Mouse (Mus musculus): ENCODE measurements around the gene Olfr346. TPM values are rescaled to one million over a fixed set of nuclear protein-coding genes. Genes with fewer than 3 reads are reported as not detected.

The Olfr346 gene
- not detected for polyA plus RNA-seq (2012; fragmentation: generic; extraction: Trizol)
- long read RNA-seq, experiment 1, result 0 reads
- long read RNA-seq, experiment 2, result 0 reads

DNA sequence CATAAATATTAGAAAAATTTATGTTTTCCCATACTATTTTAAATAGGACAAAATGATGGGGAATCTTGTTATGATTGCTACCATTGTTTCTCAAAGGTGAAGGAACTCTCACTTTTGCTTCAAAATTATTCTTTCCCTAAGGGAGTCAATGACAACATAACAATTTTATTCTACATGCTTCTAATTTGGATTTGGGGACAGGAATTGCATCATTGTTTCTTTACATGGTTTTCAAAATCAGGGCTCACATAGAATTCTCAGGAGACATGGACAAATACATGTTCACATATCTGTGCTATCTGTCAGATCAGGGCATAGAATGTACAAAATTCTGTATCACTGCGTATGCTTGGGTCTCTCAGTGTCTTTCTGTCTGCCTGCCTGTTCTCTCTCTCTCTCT is at the start of gene Olfr346:
Olfr346 (plus strand) TSS at position 301 of the 400 bp plus-strand sequence.
- no peaks in the 10 kb centered on the region for H3K79me2 ChIP-seq (ENCODE audit: control insufficient read depth, insufficient read depth)
- TF ChIP-seq MYOD1 (IDR thresholded peaks at IDR 0.05; ENCODE audit: control insufficient read depth, insufficient read length, low read depth) (no peak), CEBPB (IDR thresholded peaks at IDR 0.05; ENCODE audit: low read depth) (no peak), MAX (IDR thresholded peaks at IDR 0.05) (no peak), USF1 (IDR thresholded peaks at IDR 0.05; ENCODE audit: low read depth) (no peak), FOSL1 (IDR thresholded peaks at IDR 0.05; ENCODE audit: insufficient read depth, low read length, poor library complexity, severe bottlenecking) (no peak), CTCF (IDR thresholded peaks at IDR 0.05; ENCODE audit: control insufficient read depth, insufficient read depth, insufficient read length) (no peak), MYOG (IDR thresholded peaks at IDR 0.05; ENCODE audit: control insufficient read depth, extremely low read depth, insufficient read length) (no peak)
- no peaks in the 10 kb centered on the region for H3K27me3 ChIP-seq (ENCODE audit: control insufficient read depth, insufficient read depth, insufficient read length)
- no peak within 1 kb of the TSS for H3K4me3 ChIP-seq (ENCODE audit: insufficient read depth, poor library complexity, severe bottlenecking)
- no peaks in the 10 kb centered on the region for H3K36me3 ChIP-seq (ENCODE audit: control insufficient read depth, insufficient read depth)
- H3K79me3 ChIP-seq (ENCODE audit: low read depth), result no peaks in the 10 kb centered on the region
- H3ac ChIP-seq (ENCODE audit: control insufficient read depth, insufficient read length, low read depth), result no peak within 1 kb of the TSS

DNA sequence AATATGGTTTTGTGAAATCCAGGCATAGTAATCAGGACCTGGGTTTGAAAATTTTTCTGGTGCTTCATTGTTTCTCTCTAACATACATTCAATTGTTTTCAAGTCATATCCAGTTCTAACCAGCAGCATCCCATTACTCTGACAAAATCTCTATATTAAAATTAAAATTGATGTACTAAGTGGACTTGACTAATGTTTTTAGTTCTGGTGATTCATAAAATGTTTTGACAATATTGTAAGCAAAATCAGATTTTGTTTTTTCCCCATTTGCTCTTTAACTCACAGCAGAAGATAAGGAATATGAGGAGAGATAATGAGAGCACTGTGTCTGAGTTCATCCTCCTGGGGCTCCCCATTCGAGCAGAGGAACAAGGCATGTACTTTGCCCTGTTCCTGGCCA is 45.8 kb upstream of the Olfr346 start, which contains the start of gene Olfr345:
Olfr345 (plus strand) TSS at position 301 of the 400 bp plus-strand sequence.
- H3ac ChIP-seq (ENCODE audit: control insufficient read depth, insufficient read length, low read depth), result no peak within 1 kb of the TSS
- H3K79me2 ChIP-seq (ENCODE audit: control insufficient read depth, insufficient read depth), result no peaks in the 10 kb centered on the region
- H3K4me3 ChIP-seq (ENCODE audit: insufficient read depth, poor library complexity, severe bottlenecking), result no peak within 1 kb of the TSS
- TF ChIP-seq MYOG (IDR thresholded peaks at IDR 0.05; ENCODE audit: control insufficient read depth, extremely low read depth, insufficient read length), result no peak
- TF ChIP-seq CEBPB (IDR thresholded peaks at IDR 0.05; ENCODE audit: low read depth), result no peak
- no peak for TF ChIP-seq CTCF (IDR thresholded peaks at IDR 0.05; ENCODE audit: control insufficient read depth, insufficient read depth, insufficient read length)
- no peak for TF ChIP-seq MAX (IDR thresholded peaks at IDR 0.05)
- TF ChIP-seq MYOD1 (IDR thresholded peaks at IDR 0.05; ENCODE audit: control insufficient read depth, insufficient read length, low read depth), result no peak
- TF ChIP-seq USF1 (IDR thresholded peaks at IDR 0.05; ENCODE audit: low read depth), result no peak
- no peak for TF ChIP-seq FOSL1 (IDR thresholded peaks at IDR 0.05; ENCODE audit: insufficient read depth, low read length, poor library complexity, severe bottlenecking)
- H3K36me3 ChIP-seq (ENCODE audit: control insufficient read depth, insufficient read depth), result no peaks in the 10 kb centered on the region
- H3K27me3 ChIP-seq (ENCODE audit: control insufficient read depth, insufficient read depth, insufficient read length), result no peaks in the 10 kb centered on the region
- no peaks in the 10 kb centered on the region for H3K79me3 ChIP-seq (ENCODE audit: low read depth)

DNA sequence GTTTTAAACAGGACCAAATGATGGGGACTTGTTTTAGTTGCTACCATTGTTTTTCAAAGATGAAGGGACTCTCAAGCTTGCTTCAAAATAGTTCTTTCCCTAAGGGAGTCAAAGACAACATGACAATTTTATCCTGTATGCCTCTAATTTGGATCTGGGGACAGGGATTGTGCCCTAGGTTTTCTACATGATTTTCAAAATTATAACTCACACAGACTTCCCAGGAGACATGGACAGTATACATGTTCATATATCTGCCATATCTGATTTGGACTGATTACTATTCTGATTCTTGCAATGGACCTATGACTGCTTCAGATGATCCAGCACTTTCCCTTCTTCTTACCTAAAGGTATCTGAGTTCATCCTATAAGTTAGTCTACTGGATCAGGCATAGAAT is 46.0 kb downstream of the Olfr346 start, which contains the start of gene Olfr347:
Olfr347 (plus strand) TSS at position 301 of the 400 bp plus-strand sequence.
- Histone ChIP-seq H3ac (ENCODE audit: control insufficient read depth, insufficient read length, low read depth) (no peak within 1 kb of the TSS), H3K27me3 (ENCODE audit: control insufficient read depth, insufficient read depth, insufficient read length) (no peaks in the 10 kb centered on the region)

DNA sequence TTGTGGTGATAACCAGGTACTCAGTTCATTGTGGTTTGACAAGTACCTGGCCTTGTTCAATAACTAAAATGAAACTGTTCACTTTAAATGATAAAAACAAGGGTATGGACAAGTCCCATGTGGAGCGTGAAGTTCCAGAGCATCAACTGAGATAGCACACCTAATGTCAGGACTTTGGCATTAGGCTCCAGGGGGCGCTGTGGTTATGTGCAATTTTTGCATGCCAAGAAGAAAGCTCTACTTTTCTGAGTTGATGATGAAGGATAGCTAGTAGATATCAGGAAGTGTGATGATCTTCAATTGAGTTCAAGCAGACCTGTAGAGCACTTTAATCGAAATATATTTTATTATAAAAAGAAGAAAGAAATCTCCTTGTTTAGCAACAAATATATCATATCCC is 50.6 kb downstream of the Olfr346 start:
- Histone ChIP-seq H3K27me3 (ENCODE audit: control insufficient read depth, insufficient read depth, insufficient read length) (no peaks in the 10 kb centered on the region), H3K4me3 (ENCODE audit: insufficient read depth, poor library complexity, severe bottlenecking) (no peak overlapping the region), H3K36me3 (ENCODE audit: control insufficient read depth, insufficient read depth) (no peaks in the 10 kb centered on the region), H3K79me3 (ENCODE audit: low read depth) (no peaks in the 10 kb centered on the region), H3ac (ENCODE audit: control insufficient read depth, insufficient read length, low read depth) (no peak overlapping the region), H3K79me2 (ENCODE audit: control insufficient read depth, insufficient read depth) (no peaks in the 10 kb centered on the region)
- no peak for TF ChIP-seq MYOG (IDR thresholded peaks at IDR 0.05; ENCODE audit: control insufficient read depth, extremely low read depth, insufficient read length)
- TF ChIP-seq FOSL1 (IDR thresholded peaks at IDR 0.05; ENCODE audit: insufficient read depth, low read length, poor library complexity, severe bottlenecking), result no peak
- no peak for TF ChIP-seq CTCF (IDR thresholded peaks at IDR 0.05; ENCODE audit: control insufficient read depth, insufficient read depth, insufficient read length)
- no peak for TF ChIP-seq MAX (IDR thresholded peaks at IDR 0.05)
- TF ChIP-seq MYOD1 (IDR thresholded peaks at IDR 0.05; ENCODE audit: control insufficient read depth, insufficient read length, low read depth), result no peak
- no peak for TF ChIP-seq CEBPB (IDR thresholded peaks at IDR 0.05; ENCODE audit: low read depth)
- TF ChIP-seq USF1 (IDR thresholded peaks at IDR 0.05; ENCODE audit: low read depth), result no peak

More for the DNA sequence above, 46.0 kb downstream of the Olfr346 start, which contains the start of gene Olfr347:
- Histone ChIP-seq H3K79me2 (ENCODE audit: control insufficient read depth, insufficient read depth) (no peaks in the 10 kb centered on the region), H3K4me3 (ENCODE audit: insufficient read depth, poor library complexity, severe bottlenecking) (no peak within 1 kb of the TSS), H3K79me3 (ENCODE audit: low read depth) (no peaks in the 10 kb centered on the region), H3K36me3 (ENCODE audit: control insufficient read depth, insufficient read depth) (no peaks in the 10 kb centered on the region)
- TF ChIP-seq CTCF (IDR thresholded peaks at IDR 0.05; ENCODE audit: control insufficient read depth, insufficient read depth, insufficient read length) (no peak), FOSL1 (IDR thresholded peaks at IDR 0.05; ENCODE audit: insufficient read depth, low read length, poor library complexity, severe bottlenecking) (no peak), USF1 (IDR thresholded peaks at IDR 0.05; ENCODE audit: low read depth) (no peak), CEBPB (IDR thresholded peaks at IDR 0.05; ENCODE audit: low read depth) (no peak), MYOG (IDR thresholded peaks at IDR 0.05; ENCODE audit: control insufficient read depth, extremely low read depth, insufficient read length) (no peak), MAX (IDR thresholded peaks at IDR 0.05) (no peak), MYOD1 (IDR thresholded peaks at IDR 0.05; ENCODE audit: control insufficient read depth, insufficient read length, low read depth) (no peak)

Other genes with a start within 250 kb of the Olfr346 start
- gene Olfr340, start 233.2 kb upstream of the Olfr346 start, polyA plus RNA-seq (2012; fragmentation: generic; extraction: Trizol), result not detected
- gene Olfr341, start 203.3 kb upstream of the Olfr346 start, polyA plus RNA-seq (2012; fragmentation: generic; extraction: Trizol), result not detected
- not detected for gene Olfr342, start 160.8 kb upstream of the Olfr346 start, polyA plus RNA-seq (2012; fragmentation: generic; extraction: Trizol)
- not detected for gene Olfr344, start 119.1 kb upstream of the Olfr346 start, polyA plus RNA-seq (2012; fragmentation: generic; extraction: Trizol)
- not detected for gene Olfr345, start 45.7 kb upstream of the Olfr346 start, polyA plus RNA-seq (2012; fragmentation: generic; extraction: Trizol)
- gene Olfr347, start 46.1 kb downstream of the Olfr346 start, polyA plus RNA-seq (2012; fragmentation: generic; extraction: Trizol), result not detected
- gene Olfr348, start 98.5 kb downstream of the Olfr346 start, polyA plus RNA-seq (2012; fragmentation: generic; extraction: Trizol), result not detected
- not detected for gene Olfr50, start 104.8 kb downstream of the Olfr346 start, polyA plus RNA-seq (2012; fragmentation: generic; extraction: Trizol)
- gene Olfr3, start 131.2 kb downstream of the Olfr346 start, polyA plus RNA-seq (2012; fragmentation: generic; extraction: Trizol), result not detected
- gene Olfr350, start 160.5 kb downstream of the Olfr346 start, polyA plus RNA-seq (2012; fragmentation: generic; extraction: Trizol), result not detected
- not detected for gene Olfr351, start 176.9 kb downstream of the Olfr346 start, polyA plus RNA-seq (2012; fragmentation: generic; extraction: Trizol)
- not detected for gene Olfr352, start 182.7 kb downstream of the Olfr346 start, polyA plus RNA-seq (2012; fragmentation: generic; extraction: Trizol)
- gene Olfr353, start 207.1 kb downstream of the Olfr346 start, polyA plus RNA-seq (2012; fragmentation: generic; extraction: Trizol), result not detected
- gene Olfr354, start 219.9 kb downstream of the Olfr346 start, polyA plus RNA-seq (2012; fragmentation: generic; extraction: Trizol), result not detected
- not detected for gene Olfr355, start 243.1 kb downstream of the Olfr346 start, polyA plus RNA-seq (2012; fragmentation: generic; extraction: Trizol)